Comparison of ENCODE assay signal across 8 mouse cellular contexts in the genomic region with DNA sequence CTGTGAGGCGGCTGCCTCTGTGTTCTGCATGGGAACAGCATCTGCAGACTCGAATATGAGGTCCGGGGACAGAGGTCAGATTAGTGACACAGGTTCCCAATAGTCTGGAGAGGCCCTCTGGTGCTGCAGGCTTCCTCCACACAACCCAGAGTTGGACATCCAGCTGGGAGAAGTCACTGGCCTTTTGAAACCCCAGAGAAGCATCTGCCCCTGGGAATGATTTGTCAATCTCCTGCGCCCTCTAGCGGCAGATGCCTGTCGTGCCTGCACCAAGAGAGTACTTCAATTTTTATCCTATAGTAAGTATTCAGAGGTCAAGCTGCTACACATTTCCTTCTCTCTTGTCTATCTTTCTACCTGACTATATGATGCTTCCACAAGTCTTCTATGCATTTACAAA.
DNase-seq lines count a peak whose midpoint lies in the region; ATAC-seq lines count a peak whose summit lies in the region.
"Had no signal": no experiment of that assay in that cellular context is flagged by ENCODE, and none has a peak within 500 bp of the region (broad histone marks: within the 10 kb centered on the region; RNA-seq: fewer than 3 reads in every experiment).

No protein-coding gene starts in this region.

- intact Hi-C loops in gastrocnemius, postnatal 36 days (cut with DNase I), result no loop called here

- H3K9ac ChIP-seq in lung, embryonic 15.5 days, result no peak overlapping the region

- H3K9me3 ChIP-seq in lung, embryonic 15.5 days, result no peaks in the 10 kb centered on the region

- no peak overlapping the region for H3K27ac ChIP-seq in lung, embryonic 15.5 days
- H3K27ac ChIP-seq: macrophage had no signal

- H3K4me2 ChIP-seq in lung, embryonic 15.5 days, result no peak overlapping the region

- ATAC-seq in lung, embryonic 15.5 days (ENCODE audit: borderline replicate concordance, extremely low read depth, low FRiP score, low TSS enrichment), result peak; percentile 62; the same call in 1 of the 2 replicates

- H3K27me3 ChIP-seq in lung, embryonic 15.5 days, result no peaks in the 10 kb centered on the region

- H3K36me3 ChIP-seq in lung, embryonic 15.5 days, result no peaks in the 10 kb centered on the region

- DNase-seq in CD8-positive naive resting alpha-beta T cell, adult 2 months (ENCODE audit: low read depth in 2 of 2, low spot score in 2 of 2), result peak; percentile 6 to 7
- peak; percentile 62 for DNase-seq in NIH3T3 (ENCODE audit: low read depth)
- peak; percentile 67 to 79 for DNase-seq in cerebellum, postnatal 14 days
- DNase-seq in gastrocnemius, postnatal 36 days, result peak; percentile 14 to 18
- peak; percentile 2 to 69 for DNase-seq in layer of hippocampus, adult 18-20 months (ENCODE audit: low spot score in 2 of 2)
- peak; percentile 62 for DNase-seq in right cerebral cortex, postnatal 14 days

- H3K4me3 ChIP-seq in lung, embryonic 15.5 days, result no peak overlapping the region

- H3K4me1 ChIP-seq in lung, embryonic 15.5 days, result no peaks in the 10 kb centered on the region

- WGBS in lung, embryonic 15.5 days, result 19% methylated on average over 6 of the region's 6 CpGs

Comparison
In these comparisons a context has a peak if more than half of its experiments do, and no peak if none do; other contexts are left out.
1. DNase-seq: peak in every context shown above with its lines; median percentile 73 in cerebellum, postnatal 14 days; 62 in NIH3T3; 62 in right cerebral cortex, postnatal 14 days; 36 in layer of hippocampus, adult 18-20 months; 16 in gastrocnemius, postnatal 36 days; 6 in CD8-positive naive resting alpha-beta T cell, adult 2 months.